In the genomic region with DNA sequence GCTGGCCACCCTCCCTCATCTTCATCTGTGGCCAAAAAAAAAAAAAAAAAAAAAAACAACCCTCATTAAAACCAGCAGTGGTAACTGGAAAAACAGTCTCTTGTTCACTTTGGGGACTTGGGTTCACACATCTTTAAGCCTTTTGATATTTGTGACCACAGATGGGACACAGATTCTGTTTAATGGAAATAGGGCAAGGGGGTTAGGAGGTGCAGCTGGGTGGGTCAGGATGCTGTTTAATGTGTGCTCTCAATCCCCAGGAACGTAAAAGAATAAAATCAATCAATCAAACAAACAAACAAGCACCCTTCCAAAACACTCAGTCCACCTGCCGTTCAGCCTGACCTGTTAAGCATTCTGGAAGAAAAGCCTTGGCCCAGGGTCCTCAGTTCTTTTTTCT, we compare ENCODE assay signal across 10 mouse cellular contexts. TPM values are rescaled to one million over a fixed set of nuclear protein-coding genes. Genes with fewer than 3 reads are reported as not detected.
DNase-seq lines count a peak whose midpoint lies in the region; ATAC-seq and TF ChIP-seq lines count a peak whose summit lies in the region.
"Had no signal": no experiment of that assay in that cellular context is flagged by ENCODE, and none has a peak within 500 bp of the region (broad histone marks: within the 10 kb centered on the region; RNA-seq: fewer than 3 reads in every experiment).

No protein-coding gene starts in this region.

- H3K4me1 ChIP-seq in kidney, postnatal 0 days (replicated peaks; ENCODE audit: insufficient read depth, low read length): peaks cover 44% of the 10 kb centered on the region
- peaks cover 23% of the 10 kb centered on the region for H3K4me1 ChIP-seq in embryonic facial prominence, embryonic 13.5 days
- peaks cover 64% of the 10 kb centered on the region for H3K4me1 ChIP-seq in hindbrain, embryonic 12.5 days
- H3K4me1 ChIP-seq in liver, embryonic 16.5 days (ENCODE audit: control insufficient read depth, low read depth, low read length): peaks cover 22% of the 10 kb centered on the region

- H3K4me2 ChIP-seq in kidney, postnatal 0 days (ENCODE audit: low read length): no peak overlapping the region
- H3K4me2 ChIP-seq in embryonic facial prominence, embryonic 13.5 days: no peak overlapping the region
- H3K4me2 ChIP-seq in hindbrain, embryonic 12.5 days (replicated peaks): no peak overlapping the region
- H3K4me2 ChIP-seq in liver, embryonic 16.5 days (ENCODE audit: low read depth, low read length): no peak overlapping the region

- peak overlapping the region; percentile 94 for H3K27ac ChIP-seq in kidney, postnatal 0 days
- H3K27ac ChIP-seq in embryonic facial prominence, embryonic 13.5 days: 0 out of 2 replicates have a peak overlapping the region, but pooled peaks have one; percentile 11
- H3K27ac ChIP-seq in hindbrain, embryonic 12.5 days: peak overlapping the region; percentile 86
- H3K27ac ChIP-seq in liver, embryonic 16.5 days (ENCODE audit: low read length): peak overlapping the region; percentile 73

- DNase-seq in kidney, postnatal 0 days (ENCODE audit: low spot score): no peak
- no peak for DNase-seq in kidney, postnatal 36 days
- no peak for DNase-seq in yolk sac, embryonic 10.5 days (ENCODE audit: low spot score)
- no peak for DNase-seq in gastrocnemius, postnatal 4 days (ENCODE audit: low spot score in 2 of 2)

- H3K4me3 ChIP-seq in kidney, postnatal 0 days (replicated peaks; ENCODE audit: low read depth, low read length): no peak overlapping the region
- H3K4me3 ChIP-seq in embryonic facial prominence, embryonic 13.5 days: no peak overlapping the region
- H3K4me3 ChIP-seq in hindbrain, embryonic 12.5 days: no peak overlapping the region
- H3K4me3 ChIP-seq in liver, embryonic 16.5 days (ENCODE audit: low read depth, low read length): no peak overlapping the region

- 10% methylated on average over 2 of the region's 2 CpGs for WGBS in kidney, postnatal 0 days
- 26% methylated on average over 2 of the region's 2 CpGs for WGBS in embryonic facial prominence, embryonic 13.5 days
- 4% methylated on average over 2 of the region's 2 CpGs for WGBS in hindbrain, embryonic 12.5 days
- 40% methylated on average over 2 of the region's 2 CpGs for whole genome bisulfite sequencing in liver, embryonic 16.5 days (ENCODE audit: insufficient replicate concordance)

- H3K9ac ChIP-seq in kidney, postnatal 0 days (ENCODE audit: low read depth, low read length): no peak overlapping the region
- no peak overlapping the region for H3K9ac ChIP-seq in embryonic facial prominence, embryonic 13.5 days
- no peak overlapping the region for H3K9ac ChIP-seq in hindbrain, embryonic 12.5 days
- no peak overlapping the region for H3K9ac ChIP-seq in liver, embryonic 16.5 days (ENCODE audit: low read depth, low read length)

- peaks cover 8% of the 10 kb centered on the region; the same call in 1 of the 2 replicates for H3K36me3 ChIP-seq in kidney, postnatal 0 days (ENCODE audit: insufficient read depth, low read length)
- H3K36me3 ChIP-seq in embryonic facial prominence, embryonic 13.5 days: no peaks in the 10 kb centered on the region
- H3K36me3 ChIP-seq in hindbrain, embryonic 12.5 days: peaks cover 30% of the 10 kb centered on the region
- H3K36me3 ChIP-seq in liver, embryonic 16.5 days (ENCODE audit: control insufficient read depth, insufficient read depth): 0 out of 2 replicates have a peak, but pooled peaks cover 4% of the 10 kb centered on the region
- H3K36me3 ChIP-seq: G1E had no signal

- no peak for ATAC-seq in kidney, postnatal 0 days (replicated peaks; ENCODE audit: low FRiP score, low read depth)
- ATAC-seq in embryonic facial prominence, embryonic 13.5 days (ENCODE audit: insufficient number of reproducible peaks, insufficient read depth, low FRiP score, low TSS enrichment, low read depth): no peak
- ATAC-seq in hindbrain, embryonic 12.5 days (ENCODE audit: low FRiP score): peak; percentile 4; the same call in 1 of the 2 replicates
- ATAC-seq in liver, embryonic 16.5 days (ENCODE audit: low read depth): no peak
- no peak for ATAC-seq in erythroblast, adult 5-6 weeks (replicated peaks; ENCODE audit: low FRiP score, poor library complexity, severe bottlenecking)

- no peak for TF ChIP-seq CTCF in kidney, postnatal 0 days (IDR thresholded peaks at IDR 0.05; ENCODE audit: low read depth)

- no peaks in the 10 kb centered on the region for H3K27me3 ChIP-seq in kidney, postnatal 0 days (ENCODE audit: insufficient read depth, low read length)
- no peaks in the 10 kb centered on the region for H3K27me3 ChIP-seq in embryonic facial prominence, embryonic 13.5 days
- no peaks in the 10 kb centered on the region for H3K27me3 ChIP-seq in hindbrain, embryonic 12.5 days
- H3K27me3 ChIP-seq in liver, embryonic 16.5 days (ENCODE audit: control insufficient read depth, insufficient read depth, low read depth, low read length): no peaks in the 10 kb centered on the region

- H3K9me3 ChIP-seq in kidney, postnatal 0 days (replicated peaks; ENCODE audit: low read length): no peaks in the 10 kb centered on the region
- no peaks in the 10 kb centered on the region for H3K9me3 ChIP-seq in embryonic facial prominence, embryonic 13.5 days
- H3K9me3 ChIP-seq in hindbrain, embryonic 12.5 days (replicated peaks): no peaks in the 10 kb centered on the region
- H3K9me3 ChIP-seq in liver, embryonic 16.5 days (replicated peaks; ENCODE audit: control insufficient read depth, low read length): no peaks in the 10 kb centered on the region
- H3K9me3 ChIP-seq: G1E had no signal

RNA-seq across cellular contexts. Expression of a gene that starts 17.3 kb away (rescaled TPM):
- polyA plus RNA-seq in kidney, postnatal 0 days (2015; fragmentation: Nextera tagmentation; extraction: Ambion mirVana): 8.7 and 9.6 TPM in 2 replicates
- 2.2 and 4.4 TPM in 2 replicates for polyA plus RNA-seq in embryonic facial prominence, embryonic 13.5 days (2015; fragmentation: Nextera tagmentation; extraction: Ambion mirVana)
- 29.7 and 30.0 TPM in 2 replicates for polyA plus RNA-seq in hindbrain, embryonic 12.5 days (2016; fragmentation: Nextera tagmentation; extraction: Ambion mirVana)
- 3.2 and 3.6 TPM in 2 replicates for polyA plus RNA-seq in liver, embryonic 16.5 days (2015; fragmentation: Nextera tagmentation; extraction: Ambion mirVana)
- 4.4 and 7.7 TPM in 2 replicates for total RNA-seq in erythroblast, adult 5-6 weeks (2015; ENCODE audit: low replicate concordance)
- total RNA-seq in erythroblast, adult 5-6 weeks (2017; ENCODE audit: low replicate concordance): 1.8 and 3.7 TPM in 2 replicates
- 1 to 10 TPM; 2.8 to 2.9 TPM for total RNA-seq in gastrocnemius, postnatal 4 days (2021)
- polyA plus RNA-seq: G1E had no signal

RNA-seq across cellular contexts. Expression of a gene that starts 34.8 kb away (rescaled TPM):
- 4.1 and 5.0 TPM in 2 replicates for polyA plus RNA-seq in kidney, postnatal 0 days (2015; fragmentation: Nextera tagmentation; extraction: Ambion mirVana)
- 0.23 and 0.25 TPM in 2 replicates for polyA plus RNA-seq in embryonic facial prominence, embryonic 13.5 days (2015; fragmentation: Nextera tagmentation; extraction: Ambion mirVana)
- polyA plus RNA-seq in hindbrain, embryonic 12.5 days (2016; fragmentation: Nextera tagmentation; extraction: Ambion mirVana): 5.1 and 5.3 TPM in 2 replicates
- 0.06 and 0.11 TPM in 2 replicates for polyA plus RNA-seq in liver, embryonic 16.5 days (2015; fragmentation: Nextera tagmentation; extraction: Ambion mirVana)
- not detected in 2 replicates for total RNA-seq in erythroblast, adult 5-6 weeks (2015; ENCODE audit: low replicate concordance)
- not detected in 2 replicates for total RNA-seq in erythroblast, adult 5-6 weeks (2017; ENCODE audit: low replicate concordance)
- total RNA-seq in gastrocnemius, postnatal 4 days (2021): under 1 TPM; 0.49 to 0.98 TPM
- total RNA-seq: common myeloid progenitor, adult 5-6 weeks had no signal
- polyA plus RNA-seq: G1E had no signal

RNA-seq across cellular contexts. Expression of a gene that starts 57.9 kb away (rescaled TPM):
- polyA plus RNA-seq in kidney, postnatal 0 days (2015; fragmentation: Nextera tagmentation; extraction: Ambion mirVana): 4.3 and 4.5 TPM in 2 replicates
- polyA plus RNA-seq in embryonic facial prominence, embryonic 13.5 days (2015; fragmentation: Nextera tagmentation; extraction: Ambion mirVana): 10.5 and 16.1 TPM in 2 replicates
- polyA plus RNA-seq in hindbrain, embryonic 12.5 days (2016; fragmentation: Nextera tagmentation; extraction: Ambion mirVana): 36.3 and 37.8 TPM in 2 replicates
- 631 and 674 TPM in 2 replicates for polyA plus RNA-seq in liver, embryonic 16.5 days (2015; fragmentation: Nextera tagmentation; extraction: Ambion mirVana)
- 2,859 and 3,164 TPM in 2 replicates for total RNA-seq in erythroblast, adult 5-6 weeks (2015; ENCODE audit: low replicate concordance)
- 5,593 and 6,096 TPM in 2 replicates for total RNA-seq in erythroblast, adult 5-6 weeks (2017; ENCODE audit: low replicate concordance)
- 10 to 100 TPM; 27.0 to 29.6 TPM for total RNA-seq in gastrocnemius, postnatal 4 days (2021)

Comparison
In these comparisons a context has a peak if more than half of its experiments do, and no peak if none do; other contexts are left out.
1. H3K27ac ChIP-seq: peak in every context shown above with its lines; median percentile 94 in kidney, postnatal 0 days; 86 in hindbrain, embryonic 12.5 days; 73 in liver, embryonic 16.5 days; 11 in embryonic facial prominence, embryonic 13.5 days.
2. RNA of a gene that starts 57.9 kb away (polyA plus RNA-seq): 631 to 674 TPM in liver, embryonic 16.5 days; 36.3 to 37.8 TPM in hindbrain, embryonic 12.5 days, 10.5 to 16.1 TPM in embryonic facial prominence, embryonic 13.5 days and 4.3 to 4.5 TPM in kidney, postnatal 0 days; every median in the first group is over 10 times any median in the second.